ENCODE assay signal across 8 mouse cellular contexts in the genomic region with DNA sequence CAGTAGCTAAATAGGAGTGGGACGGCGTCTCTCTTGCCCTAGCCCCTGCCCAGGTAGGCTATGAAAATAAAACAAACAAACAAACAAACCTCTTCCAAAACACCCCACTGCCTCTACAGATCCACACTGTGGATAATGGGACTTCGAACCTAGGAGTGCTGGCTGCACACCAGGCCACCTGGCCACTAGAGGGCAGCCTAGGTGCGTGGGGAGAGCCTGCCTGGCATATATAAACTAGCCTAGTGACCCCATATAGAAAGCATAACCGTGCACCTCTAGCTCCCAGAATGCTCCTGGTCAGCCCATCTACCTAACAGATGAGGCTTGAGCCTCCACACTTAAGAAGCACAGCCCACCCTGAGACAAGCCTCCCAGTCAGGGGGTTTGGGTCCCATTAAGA. TPM values are rescaled to one million over a fixed set of nuclear protein-coding genes. Genes with fewer than 3 reads are reported as not detected.
DNase-seq lines count a peak whose midpoint lies in the region; TF ChIP-seq lines count a peak whose summit lies in the region.

No protein-coding gene starts in this region.

- H3K4me1 ChIP-seq in lung, adult 2 months (ENCODE audit: control insufficient read depth, insufficient read depth, low read length): peaks cover 6% of the 10 kb centered on the region

- TF ChIP-seq POLR2A in lung, adult 2 months (IDR thresholded peaks at IDR 0.05; ENCODE audit: borderline replicate concordance, extremely low read depth, low read depth, low read length): no peak

- peak; percentile 85 for TF ChIP-seq CTCF in lung, adult 2 months (IDR thresholded peaks at IDR 0.05; ENCODE audit: insufficient read depth, low read length)

- H3K4me3 ChIP-seq in lung, adult 2 months (replicated peaks; ENCODE audit: extremely low read depth, low read depth, low read length): no peak overlapping the region

- 45% methylated on average over 5 of the region's 5 CpGs for WGBS in lung, adult 2 months

- peak; percentile 54 for DNase-seq in ovary, postnatal 36 days (ENCODE audit: low spot score)
- DNase-seq in ovary, adult 18-20 months (ENCODE audit: low spot score): no peak
- peak; percentile 85 for DNase-seq in embryo, embryonic 10 days (ENCODE audit: low spot score)
- peak; percentile 69 to 83 for DNase-seq in heart, adult 18-20 months
- peak; percentile 47 for DNase-seq in kidney, adult 11 months
- peak; percentile 78 for DNase-seq in lung, adult 2 months
- peak; percentile 71 for DNase-seq in retina, embryonic 14.5 days (ENCODE audit: low spot score)
- peak; percentile 41 to 49 for DNase-seq in urinary bladder, adult 18-20 months (ENCODE audit: low spot score in 2 of 2)

RNA-seq across cellular contexts. Expression of a gene that starts 32.3 kb away (rescaled TPM):
- total RNA-seq in heart, adult 18-20 months (2021): not detected
- 2.1 and 2.4 TPM in 2 replicates for polyA plus RNA-seq in lung, adult 2 months (2012; rRNA removed)

RNA-seq across cellular contexts. Expression of a gene that starts 47.1 kb away (rescaled TPM):
- total RNA-seq in heart, adult 18-20 months (2021): not detected
- 2.0 and 2.6 TPM in 2 replicates for polyA plus RNA-seq in lung, adult 2 months (2012; rRNA removed)

RNA-seq across cellular contexts. Expression of a gene that starts 53.4 kb away (rescaled TPM):
- total RNA-seq in heart, adult 18-20 months (2021): 1 to 10 TPM; 6.9 to 8.3 TPM
- 46.0 and 69.2 TPM in 2 replicates for polyA plus RNA-seq in lung, adult 2 months (2012; rRNA removed)
